Comparison of ENCODE assay signal across 15 mouse cellular contexts in genomic region chr11:60253546-60253945, GRCm38 (mm10). TPM values are rescaled to one million over a fixed set of nuclear protein-coding genes. Genes with fewer than 3 reads are reported as not detected.
DNase-seq lines count a peak whose midpoint lies in the region; ATAC-seq and TF ChIP-seq lines count a peak whose summit lies in the region.
"Had no signal": no experiment of that assay in that cellular context is flagged by ENCODE, and none has a peak within 500 bp of the region (broad histone marks: within the 10 kb centered on the region; RNA-seq: fewer than 3 reads in every experiment).

No protein-coding gene starts in this region.

- H3K9me3 ChIP-seq in intestine, embryonic 15.5 days = no peaks in the 10 kb centered on the region
- H3K9me3 ChIP-seq in intestine, postnatal 0 days (ENCODE audit: control insufficient read depth) = no peaks in the 10 kb centered on the region
- H3K9me3 ChIP-seq in heart, postnatal 0 days (replicated peaks; ENCODE audit: control insufficient read depth, low read length) = no peaks in the 10 kb centered on the region
- H3K9me3 ChIP-seq: liver, embryonic 15.5 days; neural tube, embryonic 12.5 days had no signal

- H3K36me3 ChIP-seq in intestine, embryonic 15.5 days = 0 out of 2 replicates have a peak, but pooled peaks cover 4% of the 10 kb centered on the region
- peaks cover 59% of the 10 kb centered on the region for H3K36me3 ChIP-seq in intestine, postnatal 0 days (ENCODE audit: control insufficient read depth, insufficient read depth)
- peaks cover 19% of the 10 kb centered on the region for H3K36me3 ChIP-seq in heart, postnatal 0 days (replicated peaks; ENCODE audit: control insufficient read depth, insufficient read depth, low read length)

- H3K4me2 ChIP-seq in intestine, embryonic 15.5 days (replicated peaks) = no peak overlapping the region
- H3K4me2 ChIP-seq in intestine, postnatal 0 days (replicated peaks; ENCODE audit: low read depth) = no peak overlapping the region
- no peak overlapping the region for H3K4me2 ChIP-seq in heart, postnatal 0 days (ENCODE audit: low read depth, low read length)
- H3K4me2 ChIP-seq: limb, embryonic 12.5 days; liver, embryonic 15.5 days; neural tube, embryonic 12.5 days had no signal

- no peak for ATAC-seq in intestine, embryonic 15.5 days
- ATAC-seq in intestine, postnatal 0 days = no peak
- peak; percentile 46; the same call in 1 of the 2 replicates for ATAC-seq in heart, postnatal 0 days (ENCODE audit: insufficient read depth, low read depth)
- ATAC-seq: forebrain, embryonic 16.5 days; Patski had no signal

- H3K9ac ChIP-seq in intestine, embryonic 15.5 days = 0 out of 2 replicates have a peak overlapping the region, but pooled peaks have one; percentile 8
- no peak overlapping the region for H3K9ac ChIP-seq in intestine, postnatal 0 days (ENCODE audit: low read depth, low read length)
- no peak overlapping the region for H3K9ac ChIP-seq in heart, postnatal 0 days (replicated peaks; ENCODE audit: low read depth, low read length)
- H3K9ac ChIP-seq: limb, embryonic 12.5 days; liver, embryonic 15.5 days; neural tube, embryonic 12.5 days had no signal

- H3K4me1 ChIP-seq in intestine, embryonic 15.5 days (replicated peaks) = peaks cover 17% of the 10 kb centered on the region
- H3K4me1 ChIP-seq in intestine, postnatal 0 days (replicated peaks; ENCODE audit: control insufficient read depth, insufficient read depth, low read length) = no peaks in the 10 kb centered on the region
- H3K4me1 ChIP-seq in heart, postnatal 0 days (ENCODE audit: control insufficient read depth, insufficient read depth) = peaks cover 44% of the 10 kb centered on the region
- H3K4me1 ChIP-seq: liver, embryonic 15.5 days had no signal

- no peak overlapping the region for H3K4me3 ChIP-seq in intestine, embryonic 15.5 days (replicated peaks)
- no peak overlapping the region for H3K4me3 ChIP-seq in intestine, postnatal 0 days (ENCODE audit: low read depth, low read length)
- H3K4me3 ChIP-seq in heart, postnatal 0 days (ENCODE audit: low read depth, low read length) = no peak overlapping the region
- H3K4me3 ChIP-seq: erythroblast, embryonic 14.5 days; limb, embryonic 12.5 days; liver, embryonic 15.5 days; neural tube, embryonic 12.5 days had no signal

- TF ChIP-seq EP300 in heart, postnatal 0 days (IDR thresholded peaks at IDR 0.05; ENCODE audit: low read depth) = no peak

- H3K27ac ChIP-seq in intestine, embryonic 15.5 days = no peak overlapping the region
- no peak overlapping the region for H3K27ac ChIP-seq in intestine, postnatal 0 days (ENCODE audit: low read depth, low read length)
- peak overlapping the region; percentile 56 for H3K27ac ChIP-seq in heart, postnatal 0 days (ENCODE audit: low read depth)
- H3K27ac ChIP-seq: limb, embryonic 12.5 days; liver, embryonic 15.5 days; neural tube, embryonic 12.5 days had no signal

- WGBS in intestine, embryonic 15.5 days = 86% methylated on average over 2 of the region's 2 CpGs
- WGBS in intestine, postnatal 0 days = 94% methylated on average over 2 of the region's 2 CpGs
- 57% methylated on average over 2 of the region's 2 CpGs for WGBS in heart, postnatal 0 days

- H3K27me3 ChIP-seq in intestine, embryonic 15.5 days (replicated peaks) = no peaks in the 10 kb centered on the region
- no peaks in the 10 kb centered on the region for H3K27me3 ChIP-seq in intestine, postnatal 0 days (replicated peaks; ENCODE audit: control insufficient read depth, insufficient read depth, low read length)
- no peaks in the 10 kb centered on the region for H3K27me3 ChIP-seq in heart, postnatal 0 days (ENCODE audit: control insufficient read depth, insufficient read depth, low read length)
- H3K27me3 ChIP-seq: limb, embryonic 12.5 days; liver, embryonic 15.5 days; neural tube, embryonic 12.5 days; Patski had no signal

- no peak for TF ChIP-seq CTCF in intestine, postnatal 0 days (IDR thresholded peaks at IDR 0.05; ENCODE audit: low read depth)
- TF ChIP-seq CTCF in heart, postnatal 0 days (IDR thresholded peaks at IDR 0.05; ENCODE audit: low read depth) = no peak

- DNase-seq in adrenal gland, adult (ENCODE audit: inconsistent age in 2 of 2, low spot score in 1 of 2) = peak; percentile 69 to 85
- no peak for DNase-seq in adrenal gland, postnatal 4 days (ENCODE audit: low spot score in 2 of 2)
- peak; percentile 36 for DNase-seq in adipocyte (ENCODE audit: low spot score)
- DNase-seq in heart, postnatal 0 days (ENCODE audit: low spot score) = peak; percentile 31
- DNase-seq in spleen, postnatal 4 days (ENCODE audit: low spot score in 2 of 2) = no peak
- no peak for DNase-seq in thymus, postnatal 36 days
- DNase-seq: thymus, adult 18-20 months had no signal

RNA-seq across cellular contexts. Expression of gene Srebf1, which starts 31.2 kb away (rescaled TPM):
- 100 to 1,000 TPM; 135 to 160 TPM for total RNA-seq in adrenal gland, postnatal 4 days (2021)
- 89.5 and 108 TPM in 2 replicates for polyA plus RNA-seq in intestine, embryonic 15.5 days (2015; fragmentation: Nextera tagmentation; extraction: Ambion mirVana)
- polyA plus RNA-seq in intestine, postnatal 0 days (2015; fragmentation: Nextera tagmentation; extraction: Ambion mirVana) = 86.9 and 88.1 TPM in 2 replicates
- 77.2 and 81.7 TPM in 2 replicates for total RNA-seq in heart, postnatal 0 days (2014; rRNA removed; ENCODE audit: low replicate concordance)
- polyA plus RNA-seq in heart, postnatal 0 days (2015; fragmentation: Nextera tagmentation; extraction: Ambion mirVana) = 29.9 and 31.0 TPM in 2 replicates

Comparison
In these comparisons a context has a peak if more than half of its experiments do, and no peak if none do; other contexts are left out.
1. DNase-seq: peak in adrenal gland, adult (2 of 2), adipocyte (single experiment) and heart, postnatal 0 days (single experiment); none in adrenal gland, postnatal 4 days (0 of 2), spleen, postnatal 4 days (0 of 2) and thymus, postnatal 36 days (0 of 2).